Mouse (Mus musculus) liver, adult 2 months (tissue): ENCODE measurements around the gene Bin2.

Experiments
- CTCF ChIP-seq: fragments of 200-500 bp; IDR thresholded peaks from 2 replicates; pipeline ENCODE4 v1.5.1; 2011; ENCODE audit warnings: low read depth, low read length, control low read depth
- POLR2A ChIP-seq: fragments of 200-500 bp; IDR thresholded peaks from 2 replicates; pipeline ENCODE4 v1.6.1; 2011; ENCODE audit warnings: low read length, control low read depth; ENCODE audit not compliant: insufficient read depth; ENCODE audit errors: extremely low read depth

- no peak for TF ChIP-seq CTCF
- TF ChIP-seq POLR2A: no peak
Observed at GRCm38 (mm10) chr15:100685255-100685654, 15.9 kb upstream of the Bin2 start.
